Mouse (Mus musculus) cerebellum, adult 2 months (tissue): ENCODE measurements around the gene Snx3.

ENCODE experiments used
- CTCF ChIP-seq: fragments of 200-500 bp; IDR thresholded peaks from 2 replicates; pipeline ENCODE4 v1.5.1; 2011; ENCODE audit warnings: low read depth, mild to moderate bottlenecking, control low read depth, low read length, moderate library complexity, borderline replicate concordance; ENCODE audit not compliant: insufficient read depth
- POLR2A ChIP-seq: fragments of 200-500 bp; IDR thresholded peaks from 2 replicates; pipeline ENCODE4 v1.6.1; 2011; ENCODE audit warnings: low read length, control low read depth, borderline replicate concordance; ENCODE audit not compliant: insufficient read depth

- TF ChIP-seq POLR2A, result no peak
- no peak for TF ChIP-seq CTCF
Observed at GRCm38 (mm10) chr10:42562272-42562671, 60.4 kb downstream of the Snx3 start.
